Mouse (Mus musculus) stomach, postnatal 0 days (tissue): ENCODE data around the gene Impg1.

Experiments used
- CTCF ChIP-seq: IDR thresholded peaks from 2 replicates; pipeline ENCODE4 v1.5.1; 2016; ENCODE audit warnings: antibody characterized with exemption, low read depth, mild to moderate bottlenecking, moderate library complexity
- EP300 ChIP-seq: optimal IDR thresholded peaks from 2 replicates; pipeline ENCODE3; 2016; ENCODE audit warnings: antibody characterized with exemption

DNA sequence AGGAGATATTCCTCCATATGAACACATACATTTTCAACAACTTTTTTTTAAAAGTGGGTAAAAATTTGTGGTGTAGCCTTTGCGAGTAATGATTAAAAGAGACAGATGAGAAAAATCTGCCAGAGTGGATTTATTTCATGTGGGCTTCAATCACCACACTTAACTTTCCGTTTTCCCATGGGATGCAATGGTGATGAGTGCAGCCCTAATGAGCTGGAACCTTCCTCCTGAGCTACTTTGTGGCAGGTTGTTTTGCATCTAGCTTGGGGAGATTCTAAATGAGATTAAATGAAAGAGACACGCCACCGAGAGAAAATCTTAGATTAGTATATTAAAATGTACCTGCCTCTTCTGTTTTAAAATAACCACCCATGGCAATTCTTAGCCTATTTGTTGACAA is 26.3 kb upstream of the Impg1 start:
- no peak for TF ChIP-seq CTCF
- no peak for TF ChIP-seq EP300
